Mouse (Mus musculus) liver, adult 2 months (tissue): Measurements from ENCODE around the gene Cd274.

Source experiments
- CTCF ChIP-seq: fragments of 200-500 bp; IDR thresholded peaks from 2 replicates; pipeline ENCODE4 v1.5.1; 2011; ENCODE audit warnings: low read depth, low read length, control low read depth
- POLR2A ChIP-seq: fragments of 200-500 bp; IDR thresholded peaks from 2 replicates; pipeline ENCODE4 v1.6.1; 2011; ENCODE audit warnings: low read length, control low read depth; ENCODE audit not compliant: insufficient read depth; ENCODE audit errors: extremely low read depth

- TF ChIP-seq POLR2A: no peak
- TF ChIP-seq CTCF: no peak
These were observed 41.4 kb upstream of the Cd274 start for GRCm38 (mm10) chr19:29325852-29326180.
